Mouse (Mus musculus) right cerebral cortex, adult 2 months (tissue): ENCODE data around the gene Pik3r5.

Experiments used
- DNase-seq, 2 experiments: peaks; one replicate each; pipeline ENCODE4 v3.0.0; 2021 to 2022; ENCODE audit warnings: low spot score in 2 of 2

Pik3r5 gene

DNA sequence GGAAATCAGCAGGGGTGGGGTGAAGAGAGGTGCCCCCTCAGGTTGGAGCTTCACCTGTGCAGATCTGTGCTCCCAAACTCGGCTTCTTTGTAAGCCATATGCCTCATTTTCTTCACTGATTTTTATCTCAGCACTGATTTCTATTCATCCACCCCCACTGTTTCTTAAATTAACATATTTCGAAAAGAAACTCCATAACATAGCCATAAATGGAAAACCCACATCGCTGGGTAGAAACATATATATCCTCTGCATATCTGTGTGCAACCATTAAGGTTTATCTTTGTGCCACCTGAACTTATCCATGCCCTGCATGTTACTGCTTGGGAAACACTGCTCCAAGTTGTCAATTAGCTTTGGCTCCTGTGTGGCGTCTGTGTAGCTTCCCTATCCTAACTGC is 94.5 kb downstream of the Pik3r5 start:
- DNase-seq, result peak; percentile 33 to 40

DNA sequence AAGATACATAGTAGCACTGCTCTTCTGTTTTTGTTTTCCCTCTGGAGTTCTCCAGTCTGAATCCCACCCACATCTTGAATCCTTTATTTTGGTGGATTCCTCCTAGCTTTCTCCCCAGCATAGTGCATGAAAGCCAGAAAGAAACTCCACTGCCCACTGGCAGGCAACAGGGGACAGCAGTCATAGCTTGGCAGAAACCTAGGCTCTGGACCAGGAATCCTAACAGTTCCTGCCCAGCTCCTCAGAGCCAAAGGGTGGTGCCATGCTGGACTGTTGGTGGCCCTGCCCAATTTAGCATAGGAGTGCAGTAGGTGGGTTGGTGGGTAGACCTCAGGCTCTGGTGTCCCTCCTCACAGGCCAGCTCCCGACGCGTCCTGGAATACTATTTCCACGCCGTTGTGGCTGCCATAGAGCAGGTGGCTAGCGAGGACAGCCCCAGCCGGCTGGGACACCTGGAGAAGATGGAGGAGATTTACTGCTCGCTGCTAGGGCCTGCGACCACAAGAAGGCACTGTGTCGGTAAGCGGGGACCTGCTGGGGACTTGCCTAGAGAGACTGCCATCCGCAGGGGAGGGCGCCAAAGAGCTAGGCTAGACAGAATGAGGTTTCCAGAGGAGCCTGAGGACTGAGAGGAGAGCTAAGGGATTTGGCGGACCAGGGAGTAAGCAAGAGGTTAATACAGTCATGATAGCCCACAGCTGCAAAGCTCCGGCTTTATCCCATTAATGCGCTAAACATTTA is 99.3 kb downstream of the Pik3r5 start:
- peak; percentile 62 to 67 for DNase-seq

DNA sequence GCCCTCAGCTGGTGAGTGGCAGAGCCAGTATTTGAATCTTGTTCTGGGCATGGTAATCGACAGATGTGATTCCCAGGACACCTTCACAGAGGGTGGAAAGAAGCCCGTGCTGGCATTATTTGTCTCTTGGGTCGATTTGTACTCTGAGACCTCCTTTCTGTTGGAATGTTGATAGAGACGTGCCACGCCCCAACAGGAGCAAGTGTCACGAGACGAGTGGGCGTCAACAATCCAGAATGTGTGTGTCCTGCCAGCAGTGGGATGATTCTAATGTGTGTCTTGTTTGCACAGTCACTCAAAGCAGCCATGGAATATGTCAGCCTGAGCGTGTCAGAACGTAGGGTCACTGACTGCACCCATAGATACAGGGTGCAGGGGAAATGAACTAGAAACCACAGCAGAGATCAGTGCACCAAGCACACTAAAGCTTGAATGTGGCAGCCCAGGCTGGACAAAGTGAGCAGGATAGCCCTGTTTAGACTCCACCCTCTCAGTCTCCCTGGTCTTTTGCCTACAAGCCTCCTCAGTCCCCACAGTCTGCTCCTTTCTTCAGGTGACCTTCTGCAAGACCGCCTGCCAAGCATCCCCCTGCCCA is 100.1 kb downstream of the Pik3r5 start:
- DNase-seq, result no peak

DNA sequence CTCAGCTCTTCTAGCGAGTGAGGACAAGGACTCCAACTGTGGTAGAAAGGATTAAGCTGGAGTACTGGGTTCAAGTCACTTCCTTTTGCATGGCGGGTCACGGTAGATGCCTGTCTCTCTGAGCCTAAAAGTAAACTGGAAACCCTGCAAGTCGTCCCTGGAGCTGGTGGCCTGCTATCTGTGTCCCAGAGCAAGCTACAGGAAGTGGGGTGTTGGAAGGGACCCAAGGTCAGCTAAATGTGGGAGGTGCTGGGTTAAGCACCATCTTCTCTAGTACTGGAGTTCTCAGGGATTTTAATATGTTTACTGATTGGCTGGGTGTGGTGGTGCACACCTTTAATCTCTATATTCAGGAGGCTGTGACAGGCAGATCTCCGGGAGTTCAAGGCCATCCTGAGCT is 100.9 kb downstream of the Pik3r5 start:
- DNase-seq, result no peak

DNA sequence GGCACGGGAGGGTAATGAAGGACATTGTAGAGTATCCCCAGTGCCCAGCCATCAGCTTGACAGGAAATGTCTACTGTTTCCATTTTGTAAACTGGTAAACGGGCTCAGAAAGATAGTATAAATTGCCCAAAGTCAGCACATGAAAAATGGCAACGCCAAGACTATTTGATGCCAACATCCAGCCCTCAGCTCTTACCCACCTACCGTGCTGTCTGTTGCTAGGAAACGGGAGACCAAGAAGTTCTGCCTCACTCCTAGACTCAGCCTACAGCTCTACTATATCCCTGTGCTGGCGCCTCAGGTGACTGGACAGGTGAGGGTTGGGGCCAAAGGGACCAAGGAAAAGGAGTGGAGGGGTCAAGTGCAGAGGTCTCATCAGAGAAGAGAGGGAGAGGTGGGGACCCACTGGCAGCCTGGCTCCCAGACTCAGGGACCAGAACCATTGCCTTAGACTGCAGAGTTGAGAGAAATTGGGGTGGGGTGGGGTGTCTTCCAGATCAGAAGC is 102.1 kb downstream of the Pik3r5 start:
- peak in 1 of 2 experiments; percentile 40 for DNase-seq

DNA sequence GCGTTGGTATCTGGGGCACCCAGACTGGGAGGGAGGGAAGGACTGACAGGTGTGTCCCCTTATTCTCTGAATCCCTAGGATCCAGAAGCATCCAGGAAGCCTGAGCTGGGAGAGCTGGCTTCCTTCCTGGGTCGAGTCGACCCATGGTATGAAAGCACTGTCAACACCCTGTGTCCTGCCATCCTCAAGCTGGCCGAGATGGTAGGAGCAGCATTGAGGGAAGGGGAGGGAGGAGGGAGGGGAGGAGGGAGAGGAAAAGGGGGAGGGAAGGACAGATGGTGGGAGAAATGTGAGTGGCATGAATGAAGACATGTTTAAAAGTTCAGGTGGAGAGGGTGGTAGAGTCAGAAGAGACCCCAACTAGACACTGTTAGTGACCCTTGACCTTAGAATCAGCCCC is 104.1 kb downstream of the Pik3r5 start:
- DNase-seq, result no peak

DNA sequence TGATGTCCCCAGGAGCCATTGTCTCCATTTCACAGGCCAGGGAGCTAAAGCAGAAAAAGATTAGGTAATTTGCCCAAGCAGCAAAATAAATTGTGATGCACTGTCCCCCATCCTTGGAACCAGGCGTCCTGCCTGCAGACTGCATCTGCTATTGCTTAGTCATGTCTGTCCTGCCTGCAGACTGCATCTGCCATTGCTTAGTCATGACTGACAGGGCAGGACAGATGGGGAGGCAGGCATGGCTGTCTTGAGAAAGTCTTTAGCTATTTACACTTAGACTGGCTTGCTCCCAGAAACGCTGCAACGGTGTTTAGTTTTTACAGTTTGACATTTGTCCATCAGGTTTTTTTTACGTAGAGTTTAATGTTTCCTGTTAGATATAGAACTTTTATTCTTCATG is 104.5 kb downstream of the Pik3r5 start:
- peak; percentile 51 to 69 for DNase-seq

DNA sequence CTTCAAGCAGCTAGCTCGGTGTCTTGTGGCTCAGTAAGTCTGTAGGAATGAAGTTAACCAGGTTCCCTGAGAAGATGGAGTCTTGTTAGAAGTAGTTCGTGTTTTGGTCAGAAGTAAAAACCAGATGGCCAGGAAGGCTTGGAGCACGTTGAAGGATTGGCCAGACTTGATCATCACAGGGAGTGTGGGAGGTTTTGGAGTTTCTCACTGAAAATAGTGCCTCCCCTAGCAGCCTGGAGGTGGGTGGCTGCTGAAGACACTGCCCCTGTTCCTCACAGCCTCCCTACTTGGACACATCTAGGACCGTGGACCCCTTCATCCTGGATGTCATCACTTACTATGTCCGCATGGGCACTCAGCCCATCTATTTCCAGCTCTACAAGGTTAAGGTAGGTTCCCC is 107.7 kb downstream of the Pik3r5 start:
- peak; percentile 34 to 36 for DNase-seq

DNA sequence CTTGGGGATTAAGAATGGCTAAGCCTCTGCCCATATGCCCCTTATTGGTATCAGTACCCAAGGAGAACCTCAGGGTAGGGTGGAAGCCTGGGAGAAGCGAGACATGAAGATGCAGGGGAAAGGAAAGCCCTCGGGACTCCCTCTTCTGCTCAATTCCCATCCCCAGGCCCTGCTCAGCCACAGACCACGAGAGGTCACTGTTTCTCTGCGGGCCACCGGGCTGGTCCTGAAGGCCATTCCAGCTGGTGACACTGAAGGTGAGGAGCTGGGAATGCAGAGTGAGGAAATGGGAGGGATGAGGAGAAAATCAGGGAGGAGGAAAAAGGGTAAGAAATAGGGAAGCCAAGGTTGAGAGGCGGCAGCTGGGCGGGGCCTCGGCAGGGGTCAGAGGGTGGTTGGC is 112.6 kb downstream of the Pik3r5 start:
- DNase-seq, result no peak

DNA sequence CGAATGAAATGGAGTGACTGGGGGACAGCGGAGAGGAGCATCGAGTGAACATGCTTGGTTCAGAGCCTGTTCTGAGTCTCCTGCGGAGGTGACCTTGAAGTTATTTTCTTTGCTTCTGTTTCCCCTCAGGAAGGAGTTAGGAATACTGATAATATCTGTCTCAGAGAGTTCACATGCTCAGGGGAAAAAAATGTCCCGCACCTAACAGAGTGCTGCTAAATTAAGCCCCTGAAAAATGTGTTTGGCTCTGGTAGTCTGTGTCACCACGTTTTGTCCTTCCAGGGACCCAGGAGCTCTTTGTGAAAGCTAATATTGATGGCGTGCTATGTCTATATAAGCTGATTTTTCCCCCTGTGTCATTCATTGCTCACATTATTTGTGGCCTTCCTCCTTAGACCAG is 113.3 kb downstream of the Pik3r5 start:
- DNase-seq, result no peak

DNA sequence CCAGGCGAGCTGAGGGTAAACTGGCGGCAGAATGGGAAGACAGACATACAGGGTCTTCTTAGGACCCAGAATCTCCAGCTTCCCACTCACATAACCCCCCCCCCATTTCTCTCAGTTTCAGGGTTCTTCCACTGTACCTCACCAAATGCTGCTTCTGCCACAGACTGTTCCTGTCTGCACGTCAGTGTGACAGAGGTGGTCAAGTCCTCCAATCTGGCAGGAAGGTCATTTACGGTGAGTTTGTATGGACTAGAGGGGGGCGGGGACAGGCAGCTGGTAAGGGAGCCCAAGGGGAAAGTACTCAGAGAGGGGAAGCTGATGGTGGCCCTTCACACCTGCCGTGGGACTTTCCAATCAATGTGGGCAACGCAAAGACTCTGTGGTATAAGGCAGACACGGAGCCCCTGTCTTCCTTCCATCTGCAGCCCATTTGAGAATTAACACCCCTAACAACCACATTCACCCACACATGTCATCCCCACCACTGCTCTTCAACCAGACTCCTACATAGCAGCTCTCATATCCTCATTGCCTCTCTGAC is 113.8 kb downstream of the Pik3r5 start:
- DNase-seq, result no peak
